Mouse (Mus musculus) lung, embryonic 14.5 days (tissue): ENCODE results near the gene Myh6. TPM values are rescaled to one million over a fixed set of nuclear protein-coding genes. Genes with fewer than 3 reads are reported as not detected.
"Not testable (repeated sequence)": the region's sequence is repeated elsewhere in the genome, so short reads cannot be mapped to it uniquely, and the experiment has no call there.

Experiments used
- ATAC-seq: fragments of 200-750 bp; cut with Nextera tagmentation; 2 replicates; pipeline ENCODE4 v1.8.0; 2017; ENCODE audit warnings: mild to moderate bottlenecking, moderate TSS enrichment, moderate library complexity; ENCODE audit not compliant: insufficient read depth
- DNase-seq: peaks from one replicate; pipeline ENCODE4 v3.0.0-alpha.2; 2015
- H3K27ac ChIP-seq: fragments of 300-500 bp; sonication (generic); 2 replicates; pipeline ENCODE4 v1.5.1; 2014; ENCODE audit warnings: low read depth, mild to moderate bottlenecking, moderate library complexity
- H3K27me3 ChIP-seq: fragments of 300-500 bp; sonication (generic); 2 replicates; pipeline ENCODE4 v1.6.1; 2014; ENCODE audit warnings: low read length, control low read depth; ENCODE audit not compliant: insufficient read depth
- H3K36me3 ChIP-seq: fragments of 300-500 bp; sonication (generic); 2 replicates; pipeline ENCODE4 v1.6.1; 2014; ENCODE audit warnings: control low read depth; ENCODE audit not compliant: insufficient read depth
- H3K4me1 ChIP-seq: fragments of 300-500 bp; sonication (generic); 2 replicates; pipeline ENCODE4 v1.6.1; 2014; ENCODE audit warnings: antibody characterized with exemption, control low read depth; ENCODE audit not compliant: insufficient read depth
- H3K4me2 ChIP-seq: fragments of 300-500 bp; sonication (generic); 2 replicates; pipeline ENCODE4 v1.6.1; 2014; ENCODE audit warnings: mild to moderate bottlenecking
- H3K4me3 ChIP-seq: fragments of 300-500 bp; sonication (generic); 2 replicates; pipeline ENCODE4 v1.5.1; 2014; ENCODE audit warnings: low read depth, low read length
- H3K9ac ChIP-seq: fragments of 300-500 bp; sonication (generic); 2 replicates; pipeline ENCODE4 v1.6.1; 2014
- H3K9me3 ChIP-seq: fragments of 300-500 bp; sonication (generic); 2 replicates; pipeline ENCODE4 v1.6.1; 2016; ENCODE audit warnings: low read depth, low read length, control low read depth
- CTCF ChIP-seq: IDR thresholded peaks from 2 replicates; pipeline ENCODE4 v1.5.1; 2016; ENCODE audit warnings: antibody characterized with exemption, low read depth
- WGBS: fragments of 180-500 bp; shearing (Covaris S2); extraction: QIAGEN DNeasy Blood & Tissue Kit; methylation state at CpG from one replicate; pipeline ENCODE4 v1.1.7; 2014; 5-methylcytosine and 5-hydroxymethylcytosine counted together
- polyA plus RNA-seq: library from polyadenylated mRNA; unstranded; fragments of >200 nt; fragmentation: Nextera tagmentation; extraction: Ambion mirVana; gene quantifications from 2 replicates; pipeline ENCODE4 v1.2.1, GENCODE M21; 2014

Myh6 gene
- polyA plus RNA-seq, 1 experiment from 2014 or later = 4.6 TPM

GRCm38 (mm10) chr14:54965044-54965443, 1.7 kb downstream of the Myh6 start:
- no peaks in the 10 kb centered on the region for H3K36me3 ChIP-seq
- H3K4me1 ChIP-seq = no peaks in the 10 kb centered on the region
- H3K9me3 ChIP-seq = no peaks in the 10 kb centered on the region
- no peaks in the 10 kb centered on the region for H3K27me3 ChIP-seq
- no peak overlapping the region for H3K27ac ChIP-seq
- peak overlapping the region; percentile 7; the same call in 1 of the 2 replicates for H3K9ac ChIP-seq
- no peak overlapping the region for H3K4me2 ChIP-seq
- H3K4me3 ChIP-seq = 0 out of 2 replicates have a peak overlapping the region, but pooled peaks have one; percentile 3
- DNase-seq (no peak), ATAC-seq (no peak)
- 62% methylated on average over 15 of the region's 15 CpGs for WGBS
- TF ChIP-seq CTCF = no peak

- Histone ChIP-seq H3K36me3 (no peaks in the 10 kb centered on the region), H3K4me1 (no peaks in the 10 kb centered on the region), H3K9ac (no peak overlapping the region), H3K4me2 (no peak overlapping the region), H3K27ac (0 out of 2 replicates have a peak overlapping the region, but pooled peaks have one; percentile 25), H3K9me3 (no peaks in the 10 kb centered on the region), H3K27me3 (no peaks in the 10 kb centered on the region), H3K4me3 (no peak overlapping the region)
- WGBS = 89% methylated on average over 11 of the region's 11 CpGs
- DNase-seq (no peak), ATAC-seq (no peak)
- TF ChIP-seq CTCF = no peak
These were observed 3.0 kb downstream of the Myh6 start for GRCm38 (mm10) chr14:54963727-54964126.

- Histone ChIP-seq H3K27ac (no peak overlapping the region), H3K36me3 (no peaks in the 10 kb centered on the region), H3K27me3 (no peaks in the 10 kb centered on the region), H3K9me3 (no peaks in the 10 kb centered on the region), H3K4me3 (no peak overlapping the region), H3K4me2 (no peak overlapping the region), H3K9ac (peak overlapping the region; percentile 16; the same call in 1 of the 2 replicates), H3K4me1 (no peaks in the 10 kb centered on the region)
- 78% methylated on average over 7 of the region's 7 CpGs for WGBS
- ATAC-seq (no peak), DNase-seq (no peak)
- no peak for TF ChIP-seq CTCF
These were observed 4.0 kb downstream of the Myh6 start for GRCm38 (mm10) chr14:54962714-54963113.

- Histone ChIP-seq H3K27ac (no peak overlapping the region), H3K4me3 (no peak overlapping the region), H3K4me2 (no peak overlapping the region), H3K9ac (no peak overlapping the region), H3K27me3 (no peaks in the 10 kb centered on the region), H3K36me3 (no peaks in the 10 kb centered on the region), H3K9me3 (no peaks in the 10 kb centered on the region), H3K4me1 (no peaks in the 10 kb centered on the region)
- no peak for TF ChIP-seq CTCF
- DNase-seq (no peak), ATAC-seq (no peak)
- 66% methylated on average over 5 of the region's 5 CpGs for WGBS
These were observed 5.2 kb downstream of the Myh6 start for GRCm38 (mm10) chr14:54961487-54961886.

- no peaks in the 10 kb centered on the region for H3K36me3 ChIP-seq
- ATAC-seq = no peak
- DNase-seq = no peak
- no peak overlapping the region for H3K9ac ChIP-seq
- no peak for TF ChIP-seq CTCF
- H3K4me3 ChIP-seq = no peak overlapping the region
- H3K27me3 ChIP-seq = no peaks in the 10 kb centered on the region
- H3K9me3 ChIP-seq = no peaks in the 10 kb centered on the region
- 60% methylated on average over 10 of the region's 10 CpGs for WGBS
- no peak overlapping the region for H3K27ac ChIP-seq
- no peak overlapping the region for H3K4me2 ChIP-seq
- no peaks in the 10 kb centered on the region for H3K4me1 ChIP-seq
These were observed 6.0 kb downstream of the Myh6 start for GRCm38 (mm10) chr14:54960769-54961168.

- not testable (repeated sequence) for H3K4me3 ChIP-seq, H3K9ac ChIP-seq
- WGBS = 87% methylated on average over 12 of the region's 12 CpGs
These were observed 6.7 kb downstream of the Myh6 start for GRCm38 (mm10) chr14:54959853-54960613.

GRCm38 (mm10) chr14:54959197-54959596, 7.5 kb downstream of the Myh6 start:
- Histone ChIP-seq H3K4me1 (no peaks in the 10 kb centered on the region), H3K9ac (no peak overlapping the region), H3K36me3 (no peaks in the 10 kb centered on the region), H3K27me3 (no peaks in the 10 kb centered on the region), H3K9me3 (no peaks in the 10 kb centered on the region), H3K4me3 (no peak overlapping the region), H3K4me2 (no peak overlapping the region), H3K27ac (no peak overlapping the region)
- no peak for ATAC-seq
- DNase-seq = no peak
- TF ChIP-seq CTCF = no peak
- WGBS = 82% methylated on average over 3 of the region's 3 CpGs

More at GRCm38 (mm10) chr14:54959853-54960613, 6.7 kb downstream of the Myh6 start:
- not testable (repeated sequence) for H3K27me3 ChIP-seq, H3K4me2 ChIP-seq, H3K9me3 ChIP-seq, H3K4me1 ChIP-seq, H3K36me3 ChIP-seq, DNase-seq, H3K27ac ChIP-seq, ATAC-seq
